7 mouse cellular contexts compared by ENCODE assay signal in genomic region chr4:99650088-99650944, GRCm38 (mm10). TPM values are rescaled to one million over a fixed set of nuclear protein-coding genes. Genes with fewer than 3 reads are reported as not detected.
A peak's percentile ranks its signal among the peaks of the same experiment; 100 is the strongest.
DNase-seq lines count a peak whose midpoint lies in the region; ATAC-seq and TF ChIP-seq lines count a peak whose summit lies in the region.

No protein-coding gene starts in this region.

- no peaks in the 10 kb centered on the region for H3K4me1 ChIP-seq in liver, adult 2 months (ENCODE audit: control insufficient read depth, insufficient read depth, low read length)
- no peaks in the 10 kb centered on the region for H3K4me1 ChIP-seq in embryonic facial prominence, embryonic 11.5 days (ENCODE audit: control insufficient read depth, insufficient read depth, low read length)
- no peaks in the 10 kb centered on the region for H3K4me1 ChIP-seq in heart, postnatal 0 days (ENCODE audit: control insufficient read depth, insufficient read depth)

- H3K4me2 ChIP-seq in embryonic facial prominence, embryonic 11.5 days (ENCODE audit: low read depth, low read length): no peak overlapping the region
- H3K4me2 ChIP-seq in heart, postnatal 0 days (ENCODE audit: low read depth, low read length): peak overlapping the region; percentile 55

- peaks cover 40% of the 10 kb centered on the region for H3K27me3 ChIP-seq in liver, adult 2 months (ENCODE audit: control insufficient read depth, insufficient read depth, low read length)
- peaks cover 54% of the 10 kb centered on the region for H3K27me3 ChIP-seq in embryonic facial prominence, embryonic 11.5 days (ENCODE audit: control insufficient read depth, insufficient read depth, low read length)
- peaks cover 81% of the 10 kb centered on the region for H3K27me3 ChIP-seq in heart, postnatal 0 days (ENCODE audit: control insufficient read depth, insufficient read depth, low read length)

- H3K9ac ChIP-seq in liver, adult 2 months (ENCODE audit: low read depth, low read length): no peak overlapping the region
- no peak overlapping the region for H3K9ac ChIP-seq in embryonic facial prominence, embryonic 11.5 days (replicated peaks; ENCODE audit: low read length)
- no peak overlapping the region for H3K9ac ChIP-seq in heart, postnatal 0 days (replicated peaks; ENCODE audit: low read depth, low read length)

- H3K27ac ChIP-seq in liver, adult 2 months (replicated peaks; ENCODE audit: insufficient read depth, low read depth, low read length): no peak overlapping the region
- no peak overlapping the region for H3K27ac ChIP-seq in embryonic facial prominence, embryonic 11.5 days (replicated peaks; ENCODE audit: low read depth, low read length)
- no peak overlapping the region for H3K27ac ChIP-seq in heart, postnatal 0 days (ENCODE audit: low read depth)

- H3K4me3 ChIP-seq in liver, adult 2 months (ENCODE audit: insufficient read depth, low read depth, low read length): no peak overlapping the region
- H3K4me3 ChIP-seq in embryonic facial prominence, embryonic 11.5 days (ENCODE audit: low read depth, low read length): peak overlapping the region; percentile 21; the same call in 1 of the 2 replicates
- peak overlapping the region; percentile 33 for H3K4me3 ChIP-seq in heart, postnatal 0 days (ENCODE audit: low read depth, low read length)

- peak; percentile 41; the same call in 1 of the 2 replicates for ATAC-seq in embryonic facial prominence, embryonic 11.5 days (replicated peaks; ENCODE audit: insufficient number of reproducible peaks, low FRiP score, low TSS enrichment, low read depth)
- ATAC-seq in heart, postnatal 0 days (ENCODE audit: insufficient read depth, low read depth): peak; percentile 63
- 0 out of 2 replicates have a peak, but pooled peaks have one; percentile 42 for ATAC-seq in megakaryocyte-erythroid progenitor cell, adult 5-6 weeks (replicated peaks; ENCODE audit: low FRiP score, low TSS enrichment, poor library complexity, severe bottlenecking)

- no peak for TF ChIP-seq POLR2A in liver, adult 2 months (IDR thresholded peaks at IDR 0.05; ENCODE audit: extremely low read depth, insufficient read depth, low read length)

- H3K36me3 ChIP-seq in liver, adult 2 months (ENCODE audit: control insufficient read depth, insufficient read depth, low read length): no peaks in the 10 kb centered on the region
- H3K36me3 ChIP-seq in embryonic facial prominence, embryonic 11.5 days (replicated peaks; ENCODE audit: control insufficient read depth, insufficient read depth, low read depth, low read length): no peaks in the 10 kb centered on the region
- no peaks in the 10 kb centered on the region for H3K36me3 ChIP-seq in heart, postnatal 0 days (replicated peaks; ENCODE audit: control insufficient read depth, insufficient read depth, low read length)

- no peaks in the 10 kb centered on the region for H3K9me3 ChIP-seq in embryonic facial prominence, embryonic 11.5 days (replicated peaks; ENCODE audit: control insufficient read depth, low read length)
- no peaks in the 10 kb centered on the region for H3K9me3 ChIP-seq in heart, postnatal 0 days (replicated peaks; ENCODE audit: control insufficient read depth, low read length)

- H3K79me2 ChIP-seq in liver, adult 2 months (ENCODE audit: control insufficient read depth, insufficient read depth, low read length): no peaks in the 10 kb centered on the region

- TF ChIP-seq EP300 in heart, postnatal 0 days (IDR thresholded peaks at IDR 0.05; ENCODE audit: low read depth): no peak

- 11% methylated on average over 44 of the region's 44 CpGs for WGBS in liver, adult 2 months
- 2% methylated on average over 44 of the region's 44 CpGs for WGBS in embryonic facial prominence, embryonic 11.5 days
- 4% methylated on average over 44 of the region's 44 CpGs for WGBS in heart, postnatal 0 days

- TF ChIP-seq CTCF in liver, adult 2 months (IDR thresholded peaks at IDR 0.05; ENCODE audit: low read depth, low read length): peak; percentile 62
- peak; percentile 28; the same call in 1 of the 2 replicates for TF ChIP-seq CTCF in heart, postnatal 0 days (IDR thresholded peaks at IDR 0.05; ENCODE audit: low read depth)

- no peak for DNase-seq in liver, adult 2 months (ENCODE audit: extremely low read depth, low read depth, low spot score)
- no peak for DNase-seq in liver
- peak; percentile 28 for DNase-seq in embryonic facial prominence, embryonic 11.5 days (ENCODE audit: low spot score)
- DNase-seq in heart, postnatal 0 days (ENCODE audit: low spot score): no peak
- DNase-seq in urinary bladder, postnatal 4 days (ENCODE audit: low spot score in 2 of 2): no peak
- DNase-seq in adrenal gland, adult 2 months: no peak

RNA-seq across cellular contexts. Expression of gene Foxd3, which starts 5.8 kb away (rescaled TPM):
- not detected in 2 replicates for total RNA-seq in liver, adult 2 months (2014; rRNA removed)
- not detected in 2 replicates for polyA plus RNA-seq in liver, adult 2 months (2012; rRNA removed)
- 1.0 and 1.7 TPM in 2 replicates for polyA plus RNA-seq in embryonic facial prominence, embryonic 11.5 days (2014; fragmentation: Nextera tagmentation; extraction: Ambion mirVana)
- 0.46 and 0.65 TPM in 2 replicates for total RNA-seq in heart, postnatal 0 days (2014; rRNA removed; ENCODE audit: low replicate concordance)
- polyA plus RNA-seq in heart, postnatal 0 days (2015; fragmentation: Nextera tagmentation; extraction: Ambion mirVana): not detected in 2 replicates
- not detected in 2 replicates for total RNA-seq in megakaryocyte-erythroid progenitor cell, adult 5-6 weeks (2014; fragmentation: Nextera tagmentation)
- not detected in 2 replicates for total RNA-seq in megakaryocyte-erythroid progenitor cell, adult 5-6 weeks (2017)
- under 1 TPM; 0.40 to 0.55 TPM for total RNA-seq in adrenal gland, adult 2 months (2021)
- 1.7 and 3.0 TPM in 2 replicates for polyA plus RNA-seq in adrenal gland, adult 2 months (2012; rRNA removed)
